Mouse (Mus musculus) embryo, embryonic 11 days (tissue): ENCODE measurements at regions not wholly inside any gene's neighbourhood (a gene's known extent, or its start where the extent isn't known, plus 50 kb on each side); places are given as distances from the start of the nearest gene placed in this dataset.

Experiments
- DNase-seq: peaks from one replicate; pipeline ENCODE4 v3.0.0-alpha.2; 2015

DNA sequence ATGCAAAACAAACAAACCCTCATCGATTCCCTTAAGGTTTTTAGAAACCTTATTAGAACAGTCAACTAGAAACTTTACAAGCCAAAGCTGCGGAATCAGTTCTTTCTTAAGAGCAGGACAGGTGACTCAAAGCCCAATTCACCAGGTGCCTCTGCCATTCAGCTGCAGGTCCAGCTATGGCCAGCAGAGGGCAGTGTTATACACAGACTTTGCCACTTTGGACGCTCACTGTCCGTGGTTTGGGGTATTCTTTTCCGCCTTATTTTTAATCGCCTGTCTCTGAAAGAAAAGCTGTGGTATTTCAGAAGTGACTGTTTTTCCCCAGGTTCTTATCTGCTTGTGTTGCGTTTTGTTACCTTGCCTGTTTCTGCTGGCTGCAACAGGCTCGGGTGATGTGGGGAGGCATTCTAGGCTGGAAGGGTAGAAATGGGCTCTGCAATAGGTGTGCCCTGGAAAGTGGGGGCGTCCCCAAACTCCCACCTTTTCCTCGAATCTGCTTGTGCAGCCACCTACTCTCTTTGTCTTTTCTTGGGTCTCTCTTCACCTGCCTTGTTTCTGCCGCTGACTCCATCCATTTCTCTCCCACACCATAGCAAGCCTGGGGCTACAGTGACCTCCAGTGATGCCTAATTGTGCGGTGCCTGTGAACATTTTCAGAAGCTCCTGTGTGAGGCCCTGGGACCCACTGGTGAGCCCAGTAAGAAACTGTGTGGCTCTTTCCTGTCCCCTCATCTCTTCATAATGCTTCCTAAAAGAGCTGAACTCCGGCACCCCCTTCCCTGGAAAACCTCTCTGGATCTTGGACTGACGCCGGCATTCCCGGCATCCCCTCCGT is 142.4 kb downstream of the Mtx3 start:
- DNase-seq = peak; percentile 75

DNA sequence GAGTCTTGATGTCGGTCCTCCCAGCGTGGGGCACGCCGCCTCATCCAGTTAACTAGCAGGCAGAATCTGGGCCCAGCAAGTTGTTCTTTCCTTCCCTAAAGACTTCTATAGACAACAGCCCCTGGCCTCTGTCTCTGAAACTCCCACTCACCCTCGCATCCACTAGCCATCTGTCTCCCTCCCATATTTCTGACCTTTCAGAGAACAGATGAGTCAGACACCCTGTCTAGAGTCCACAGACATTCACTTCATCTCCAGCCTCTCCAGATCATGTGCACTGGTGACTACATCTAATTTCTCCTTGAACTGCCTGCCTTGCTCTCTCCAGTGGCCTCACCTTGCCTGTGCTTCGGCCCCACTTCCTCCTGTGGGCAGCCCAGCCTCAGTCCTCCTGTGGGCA is 143.1 kb downstream of the Mtx3 start:
- DNase-seq = no peak

DNA sequence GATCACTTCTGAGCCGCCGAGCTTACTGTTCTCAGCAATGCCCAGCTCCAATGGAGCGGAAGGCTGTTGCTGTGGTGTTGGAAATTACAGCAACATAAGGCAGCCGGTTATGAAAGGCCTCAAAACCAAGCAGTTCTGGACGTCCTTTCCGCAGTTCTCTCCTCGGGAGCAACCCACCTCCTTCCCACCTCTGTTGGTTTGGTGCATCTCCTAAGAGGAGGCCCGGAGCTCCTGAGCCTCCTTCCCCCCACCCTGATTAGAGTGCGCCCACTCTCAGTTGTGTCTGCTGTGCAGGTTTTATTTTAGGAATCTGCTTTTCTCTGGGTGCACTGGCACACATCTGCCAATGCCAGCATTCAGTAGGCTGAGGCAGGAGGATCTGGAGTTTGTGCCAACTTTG is 144.0 kb downstream of the Mtx3 start:
- no peak for DNase-seq

DNA sequence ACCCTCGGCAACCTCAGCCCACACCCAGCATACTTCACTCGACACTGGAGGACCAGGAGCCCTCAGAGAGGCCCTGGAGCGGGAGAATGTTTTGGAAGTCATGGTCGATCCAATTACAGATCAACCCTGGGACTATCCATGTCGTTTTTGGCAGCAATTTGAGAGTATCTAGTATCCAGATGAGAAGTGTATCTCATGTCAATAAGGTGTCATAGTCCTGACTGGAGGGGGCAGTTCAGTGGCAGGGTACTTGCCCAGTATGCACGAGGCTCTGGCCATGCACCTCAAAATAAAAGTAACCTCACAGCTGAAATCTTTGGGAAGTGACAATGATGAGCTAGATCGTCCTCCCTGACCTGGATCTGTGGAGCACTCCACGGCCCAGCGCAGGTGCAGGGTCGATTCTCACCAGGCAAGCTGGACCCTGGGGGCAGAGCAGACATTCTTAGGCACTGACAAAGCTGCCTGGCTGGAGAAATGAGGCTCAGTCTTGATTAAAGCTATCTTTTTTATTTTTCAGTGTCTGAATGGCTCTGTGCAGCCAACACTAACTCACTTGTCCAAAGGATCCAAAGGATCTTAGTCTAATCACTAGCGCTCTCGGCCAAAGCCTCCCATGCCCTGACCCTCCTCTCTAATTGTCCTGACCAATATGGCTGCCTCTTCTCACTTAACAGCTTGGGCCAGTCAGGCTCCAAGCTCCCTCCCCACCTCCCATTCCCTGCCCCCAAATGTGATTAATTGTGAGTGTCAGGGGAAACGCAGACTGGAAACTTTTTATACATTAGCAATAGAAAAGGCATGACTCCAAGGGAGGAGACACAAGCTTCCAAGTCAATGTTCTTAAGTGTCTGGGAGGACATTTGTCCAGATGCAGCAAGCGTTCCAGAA is 146.0 kb downstream of the Mtx3 start:
- no peak for DNase-seq
